Mouse (Mus musculus) neural tube, embryonic 11.5 days (tissue): ENCODE data around the gene P4ha1. TPM values are rescaled to one million over a fixed set of nuclear protein-coding genes. Genes with fewer than 3 reads are reported as not detected.

Experiments used
- ATAC-seq: fragments of 200-750 bp; cut with Nextera tagmentation; 2 replicates; pipeline ENCODE4 v1.8.0; 2017; ENCODE audit warnings: moderate number of reproducible peaks, mild to moderate bottlenecking, moderate TSS enrichment, moderate library complexity; ENCODE audit not compliant: insufficient read depth, low FRiP score, low TSS enrichment
- DNase-seq: peaks from one replicate; pipeline ENCODE4 v3.0.0-alpha.2; 2015; ENCODE audit warnings: low spot score
- H3K27ac ChIP-seq: fragments of 300-500 bp; sonication (generic); 2 replicates; pipeline ENCODE4 v1.5.1; 2014; ENCODE audit warnings: low read depth, mild to moderate bottlenecking, low read length
- H3K27me3 ChIP-seq: fragments of 300-500 bp; sonication (generic); 2 replicates; pipeline ENCODE4 v1.6.1; 2014; ENCODE audit warnings: mild to moderate bottlenecking, low read length, mixed read lengths; ENCODE audit not compliant: control insufficient read depth, insufficient read depth
- H3K36me3 ChIP-seq: fragments of 300-500 bp; sonication (generic); 2 replicates; pipeline ENCODE4 v1.6.1; 2014; ENCODE audit warnings: mild to moderate bottlenecking, low read length, moderate library complexity, mixed read lengths; ENCODE audit not compliant: control insufficient read depth, insufficient read depth
- H3K4me1 ChIP-seq: fragments of 300-500 bp; sonication (generic); 2 replicates; pipeline ENCODE4 v1.6.1; 2014; ENCODE audit warnings: low read length, mixed read lengths; ENCODE audit not compliant: control insufficient read depth, insufficient read depth
- H3K4me2 ChIP-seq: fragments of 300-500 bp; sonication (generic); 2 replicates; pipeline ENCODE4 v1.6.1; 2014; ENCODE audit warnings: low read depth, mild to moderate bottlenecking, moderate library complexity
- H3K4me3 ChIP-seq: fragments of 300-500 bp; sonication (generic); 2 replicates; pipeline ENCODE4 v1.5.1; 2014; ENCODE audit warnings: low read depth, low read length
- H3K9ac ChIP-seq: fragments of 300-500 bp; sonication (generic); 2 replicates; pipeline ENCODE4 v1.6.1; 2014; ENCODE audit warnings: mild to moderate bottlenecking, low read length
- H3K9me3 ChIP-seq: fragments of 300-500 bp; sonication (generic); 2 replicates; pipeline ENCODE4 v1.6.1; 2016; ENCODE audit warnings: low read length; ENCODE audit not compliant: control insufficient read depth
- WGBS: fragments of 180-500 bp; shearing (Covaris S2); extraction: QIAGEN DNeasy Blood & Tissue Kit; methylation state at CpG from one replicate; pipeline ENCODE4 v1.1.7; 2014; 5-methylcytosine and 5-hydroxymethylcytosine counted together
- polyA plus RNA-seq: library from polyadenylated mRNA; unstranded; fragments of >200 nt; fragmentation: Nextera tagmentation; extraction: Ambion mirVana; gene quantifications from 2 replicates; pipeline ENCODE4 v1.2.1, GENCODE M21; 2014

Gene P4ha1
- polyA plus RNA-seq, 1 experiment from 2014 or later: 56.1 TPM

GRCm38 (mm10) chr10:59310691-59311457 is 12.2 kb upstream of the P4ha1 start:
- H3K36me3 ChIP-seq: no peaks in the 10 kb centered on the region
- no peak for ATAC-seq
- WGBS: 84% methylated on average over 6 of the region's 6 CpGs

DNA sequence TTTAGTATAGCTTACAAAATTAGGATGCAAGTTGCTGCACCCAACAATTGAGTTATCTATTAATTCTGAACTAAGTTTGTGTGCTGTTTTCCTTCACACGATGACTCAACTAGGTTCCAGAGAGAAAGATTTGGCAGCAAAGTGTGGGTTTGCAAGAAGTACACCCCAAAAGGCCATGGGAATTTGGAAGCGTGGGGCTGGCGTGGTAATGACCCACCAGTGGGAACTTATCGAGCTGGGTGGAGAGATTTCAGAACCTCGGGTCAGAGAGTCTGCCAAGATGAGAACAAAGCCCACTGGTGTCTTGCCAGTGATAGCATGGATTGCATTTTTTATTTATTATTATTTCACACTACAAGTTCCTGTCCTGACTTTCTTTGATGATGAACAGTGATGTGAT is 11.2 kb upstream of the P4ha1 start:
- Histone ChIP-seq H3K4me2 (no peak overlapping the region), H3K27me3 (no peaks in the 10 kb centered on the region), H3K27ac (no peak overlapping the region), H3K36me3 (no peaks in the 10 kb centered on the region), H3K4me3 (no peak overlapping the region), H3K9ac (no peak overlapping the region), H3K4me1 (no peaks in the 10 kb centered on the region), H3K9me3 (no peaks in the 10 kb centered on the region)
- ATAC-seq (no peak), DNase-seq (no peak)
- 86% methylated on average over 5 of the region's 5 CpGs for WGBS

More at GRCm38 (mm10) chr10:59310691-59311457, 12.2 kb upstream of the P4ha1 start:
- no peak for DNase-seq
- Histone ChIP-seq H3K27ac (no peak overlapping the region), H3K4me1 (no peaks in the 10 kb centered on the region), H3K4me3 (no peak overlapping the region), H3K9me3 (no peaks in the 10 kb centered on the region), H3K9ac (no peak overlapping the region), H3K4me2 (no peak overlapping the region), H3K27me3 (no peaks in the 10 kb centered on the region)

GRCm38 (mm10) chr10:59321112-59321511 is 2.0 kb upstream of the P4ha1 start:
- Histone ChIP-seq H3K4me2 (no peak overlapping the region), H3K27ac (no peak overlapping the region), H3K4me1 (peaks cover 6% of the 10 kb centered on the region), H3K9me3 (no peaks in the 10 kb centered on the region), H3K4me3 (no peak overlapping the region), H3K9ac (no peak overlapping the region), H3K27me3 (no peaks in the 10 kb centered on the region), H3K36me3 (no peaks in the 10 kb centered on the region)
- DNase-seq (no peak), ATAC-seq (no peak)
- WGBS: 85% methylated on average over 3 of the region's 3 CpGs

DNA sequence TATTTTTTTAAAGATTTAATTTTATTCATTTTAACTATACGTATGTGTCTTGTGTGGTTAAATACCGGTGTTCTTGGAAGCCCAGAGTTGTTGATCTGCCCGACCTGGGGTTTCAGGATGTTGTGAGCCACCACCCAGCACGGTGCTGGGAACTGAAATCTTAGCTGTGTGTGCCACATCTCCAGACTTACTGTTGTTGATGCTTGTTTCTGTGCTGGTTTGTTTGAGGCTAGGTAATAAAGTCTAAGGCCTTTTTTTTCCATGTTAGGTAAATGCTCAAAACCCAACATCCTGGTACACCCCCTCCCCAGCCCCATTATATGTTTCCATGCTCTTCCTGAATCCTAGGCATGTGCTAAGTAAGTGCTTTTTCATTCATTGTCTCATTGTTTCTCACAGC is 825 bp upstream of the P4ha1 start:
- H3K36me3 ChIP-seq: no peaks in the 10 kb centered on the region
- no peak overlapping the region; the same call in 1 of the 2 replicates for H3K4me2 ChIP-seq
- H3K9ac ChIP-seq: no peak overlapping the region; the same call in 1 of the 2 replicates
- no peaks in the 10 kb centered on the region for H3K27me3 ChIP-seq
- H3K4me1 ChIP-seq: peaks cover 6% of the 10 kb centered on the region
- no peaks in the 10 kb centered on the region for H3K9me3 ChIP-seq
- H3K4me3 ChIP-seq: 0 out of 2 replicates have a peak overlapping the region, but pooled peaks have one; percentile 2
- H3K27ac ChIP-seq: peak overlapping the region; percentile 78
- WGBS: 55% methylated on average over 4 of the region's 4 CpGs
- ATAC-seq (no peak), DNase-seq (no peak)

GRCm38 (mm10) chr10:59323488-59324161 is 529 bp downstream of the P4ha1 start:
- Histone ChIP-seq H3K4me3 (peak overlapping the region; percentile 54), H3K27ac (peak overlapping the region; percentile 85), H3K4me2 (peak overlapping the region; percentile 70), H3K9ac (peak overlapping the region; percentile 76), H3K9me3 (no peaks in the 10 kb centered on the region), H3K27me3 (no peaks in the 10 kb centered on the region), H3K4me1 (peaks cover 6% of the 10 kb centered on the region), H3K36me3 (no peaks in the 10 kb centered on the region)
- DNase-seq (no peak), ATAC-seq (peak; percentile 66)
- under 1% methylated on average over 49 of the region's 49 CpGs for WGBS

DNA sequence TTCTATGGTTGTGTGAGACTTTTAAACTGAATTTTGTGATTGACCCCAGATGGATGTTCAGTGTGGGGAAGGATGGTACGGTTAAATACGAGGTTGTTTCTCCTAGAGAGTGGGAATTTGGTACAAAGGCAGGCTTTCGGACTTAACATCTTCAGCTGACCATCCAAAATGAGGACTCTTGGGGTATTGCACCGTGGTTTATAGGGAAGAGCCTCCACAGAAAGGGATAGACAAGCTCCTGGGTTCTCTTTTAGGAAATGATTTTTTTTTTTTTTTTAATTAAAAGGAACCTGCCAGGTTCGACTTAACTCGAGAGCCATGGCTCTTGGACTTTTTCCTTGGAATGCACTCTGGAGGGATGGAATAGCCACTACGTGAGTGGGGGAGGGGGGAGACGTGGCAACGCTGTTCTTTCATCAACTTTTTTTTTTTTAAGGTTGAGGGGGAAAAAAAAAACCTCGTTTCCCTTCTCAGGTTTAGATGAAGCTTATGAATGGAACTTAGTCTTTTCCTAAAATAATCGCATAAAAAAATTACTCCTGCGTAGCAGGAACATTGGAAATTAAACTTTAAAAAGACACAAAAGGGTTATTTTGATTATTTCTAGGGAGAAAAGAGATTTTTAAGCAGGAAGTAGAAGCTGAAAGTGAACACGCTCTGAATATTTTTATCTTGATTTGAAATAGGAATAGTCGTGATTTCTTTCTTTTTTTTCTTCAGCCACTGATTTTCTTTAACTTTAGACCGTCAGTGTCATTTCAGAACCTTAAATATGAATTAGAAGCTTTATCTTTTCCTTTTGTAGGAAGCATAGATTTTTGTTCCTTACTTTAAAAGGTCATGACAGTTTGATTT is 1.4 kb downstream of the P4ha1 start:
- H3K4me1 ChIP-seq: peaks cover 6% of the 10 kb centered on the region
- WGBS: 21% methylated on average over 15 of the region's 15 CpGs
- no peaks in the 10 kb centered on the region for H3K27me3 ChIP-seq
- H3K36me3 ChIP-seq: no peaks in the 10 kb centered on the region
- peak overlapping the region; percentile 54 for H3K4me3 ChIP-seq
- peak overlapping the region; percentile 76 for H3K9ac ChIP-seq
- peak overlapping the region; percentile 85; the same call in 1 of the 2 replicates for H3K27ac ChIP-seq
- H3K4me2 ChIP-seq: peak overlapping the region; percentile 70
- DNase-seq: peak; percentile 41
- no peaks in the 10 kb centered on the region for H3K9me3 ChIP-seq
- no peak for ATAC-seq

DNA sequence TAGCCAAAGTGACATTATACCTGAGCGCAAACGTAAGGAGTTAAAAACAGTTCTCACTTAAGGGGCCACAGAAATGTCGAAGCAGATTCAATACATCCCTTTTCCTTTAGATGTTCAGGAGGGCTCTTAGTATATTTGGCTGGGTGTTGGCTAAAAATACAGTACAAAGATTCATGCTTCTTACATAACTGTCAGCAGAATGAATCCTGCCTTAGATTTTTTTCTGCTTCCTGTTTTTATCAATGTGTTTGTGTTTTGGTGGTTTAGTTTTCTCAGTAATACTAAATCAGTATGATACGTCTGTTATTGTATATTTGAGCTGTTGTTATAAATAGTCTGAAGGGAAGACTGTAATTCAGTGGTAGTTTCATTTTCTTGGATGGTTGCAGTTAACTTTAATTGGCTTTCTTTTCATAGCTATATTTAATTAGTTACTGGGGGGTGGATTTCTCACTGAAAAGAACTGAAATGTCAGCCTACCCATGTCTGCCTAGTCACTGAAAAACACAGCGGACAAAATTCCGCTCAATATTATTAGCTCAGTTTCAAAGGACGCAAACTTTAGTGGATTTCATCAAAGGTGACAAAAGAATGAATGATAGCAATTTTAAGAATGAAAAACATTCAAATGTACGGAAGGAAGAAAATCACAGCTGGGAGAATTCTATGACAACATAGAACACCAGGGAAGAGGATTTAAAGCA is 3.7 kb downstream of the P4ha1 start:
- Histone ChIP-seq H3K4me2 (no peak overlapping the region), H3K4me3 (no peak overlapping the region), H3K4me1 (peaks cover 6% of the 10 kb centered on the region), H3K9me3 (no peaks in the 10 kb centered on the region), H3K9ac (no peak overlapping the region), H3K27ac (no peak overlapping the region), H3K36me3 (no peaks in the 10 kb centered on the region), H3K27me3 (no peaks in the 10 kb centered on the region)
- 87% methylated on average over 8 of the region's 8 CpGs for WGBS
- no peak for ATAC-seq
- no peak for DNase-seq

- Histone ChIP-seq H3K9ac (no peak overlapping the region), H3K4me3 (no peak overlapping the region), H3K4me1 (peaks cover 6% of the 10 kb centered on the region), H3K9me3 (no peaks in the 10 kb centered on the region), H3K27me3 (no peaks in the 10 kb centered on the region), H3K27ac (no peak overlapping the region), H3K4me2 (no peak overlapping the region), H3K36me3 (no peaks in the 10 kb centered on the region)
- WGBS: 96% methylated on average over 3 of the region's 3 CpGs
- DNase-seq: no peak
- no peak for ATAC-seq
Measured at GRCm38 (mm10) chr10:59327316-59327710, 4.2 kb downstream of the P4ha1 start.
